Mouse (Mus musculus) C2C12 (cell line): ENCODE measurements around the gene Tnfrsf22. TPM values are rescaled to one million over a fixed set of nuclear protein-coding genes. Genes with fewer than 3 reads are reported as not detected.

Source experiments
- H3K27me3 ChIP-seq: one replicate; pipeline ENCODE4 v1.6.1; 2011; ENCODE audit not compliant: control insufficient read depth, insufficient read depth, insufficient read length
- H3K36me3 ChIP-seq: one replicate; pipeline ENCODE4 v1.6.1; 2011; ENCODE audit not compliant: control insufficient read depth, insufficient read depth
- H3K4me3 ChIP-seq: one replicate; pipeline ENCODE4 v1.5.1; 2011; ENCODE audit warnings: mild to moderate bottlenecking, control low read depth; ENCODE audit not compliant: poor library complexity, insufficient read depth, severe bottlenecking
- H3K79me2 ChIP-seq: one replicate; pipeline ENCODE4 v1.6.1; 2011; ENCODE audit not compliant: control insufficient read depth, insufficient read depth
- H3K79me3 ChIP-seq: one replicate; pipeline ENCODE4 v1.6.1; 2011; ENCODE audit warnings: low read depth, control low read depth
- H3ac ChIP-seq: one replicate; pipeline ENCODE3; 2011; ENCODE audit warnings: low read depth; ENCODE audit not compliant: control insufficient read depth, insufficient read length
- CEBPB ChIP-seq: IDR thresholded peaks from one replicate; pipeline ENCODE4 v1.6.1; 2011; ENCODE audit warnings: low read depth, mild to moderate bottlenecking, control low read depth, moderate library complexity
- CTCF ChIP-seq: IDR thresholded peaks from one replicate; pipeline ENCODE4 v1.5.1; 2011; ENCODE audit not compliant: control insufficient read depth, insufficient read depth, insufficient read length
- FOSL1 ChIP-seq: IDR thresholded peaks from one replicate; pipeline ENCODE4 v1.8.0; 2011; ENCODE audit warnings: mild to moderate bottlenecking, low read length; ENCODE audit not compliant: poor library complexity, insufficient read depth, severe bottlenecking
- MAX ChIP-seq: IDR thresholded peaks from one replicate; pipeline ENCODE4 v1.6.1; 2011; ENCODE audit warnings: mild to moderate bottlenecking, control low read depth
- MYOD1 ChIP-seq: IDR thresholded peaks from one replicate; pipeline ENCODE4 v1.6.1; 2011; ENCODE audit warnings: low read depth; ENCODE audit not compliant: control insufficient read depth, insufficient read length
- MYOG ChIP-seq: IDR thresholded peaks from one replicate; pipeline ENCODE4 v1.6.1; 2011; ENCODE audit not compliant: control insufficient read depth, insufficient read length; ENCODE audit errors: extremely low read depth
- USF1 ChIP-seq: IDR thresholded peaks from one replicate; pipeline ENCODE4 v1.6.1; 2011; ENCODE audit warnings: low read depth, mild to moderate bottlenecking, control low read depth, moderate library complexity
- polyA plus RNA-seq: library from polyadenylated mRNA; unstranded; fragments of >200 nt; fragmentation: generic; extraction: Trizol; gene quantifications from one replicate; pipeline ENCODE4 v1.2.1, GENCODE M21; 2012; ENCODE audit warnings: missing spikeins

Gene Tnfrsf22
- polyA plus RNA-seq, 1 experiment, result 12.2 TPM

DNA sequence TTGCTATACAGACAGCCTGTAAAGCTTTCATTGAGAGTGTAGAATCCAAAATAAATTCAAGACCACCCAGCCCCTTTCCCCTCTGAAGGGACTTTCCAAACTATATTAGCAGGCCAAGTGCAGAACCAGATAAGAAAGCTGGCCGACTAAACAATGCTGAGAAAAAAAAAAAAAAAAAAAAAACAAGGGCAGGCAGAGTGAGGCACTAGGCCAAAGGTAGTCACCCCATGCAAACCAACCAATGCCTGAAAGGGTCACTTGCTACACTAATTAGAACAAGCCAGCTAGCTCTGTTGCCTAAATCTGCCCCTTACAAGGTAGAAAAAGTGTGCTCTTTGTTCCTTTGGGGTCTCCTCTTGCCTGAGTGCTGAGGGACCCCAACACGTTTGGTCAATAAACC lies 44.6 kb downstream of the Tnfrsf22 start:
- Histone ChIP-seq H3K79me3 (no peaks in the 10 kb centered on the region), H3K79me2 (peaks cover under 1% of the 10 kb centered on the region), H3K36me3 (no peaks in the 10 kb centered on the region), H3ac (no peak overlapping the region), H3K4me3 (no peak overlapping the region), H3K27me3 (no peaks in the 10 kb centered on the region)
- TF ChIP-seq FOSL1 (no peak), MAX (no peak), MYOG (no peak), USF1 (no peak), MYOD1 (no peak), CTCF (no peak), CEBPB (no peak)

DNA sequence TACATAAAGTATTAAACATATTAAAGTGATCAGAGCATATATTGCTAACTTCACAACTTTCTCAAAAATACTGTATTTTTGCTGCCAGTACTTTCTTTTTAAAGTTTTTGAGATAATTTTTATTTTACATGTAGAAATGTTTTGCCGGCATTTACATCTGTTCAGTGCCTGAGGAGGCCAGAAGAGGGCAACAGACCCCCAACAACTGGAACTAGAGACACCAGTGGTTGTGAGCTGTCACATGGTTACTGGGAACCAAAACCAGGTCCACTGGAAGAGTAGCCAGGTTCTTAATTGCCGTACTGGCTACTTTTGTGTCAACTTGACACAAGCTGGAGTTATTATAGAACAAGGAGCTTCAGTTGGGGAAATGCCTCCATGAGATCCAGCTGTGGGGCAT lies 47.8 kb downstream of the Tnfrsf22 start:
- no peak overlapping the region for H3K4me3 ChIP-seq
- peaks cover 32% of the 10 kb centered on the region for H3K79me2 ChIP-seq
- H3K27me3 ChIP-seq, result no peaks in the 10 kb centered on the region
- H3K36me3 ChIP-seq, result peaks cover 12% of the 10 kb centered on the region
- H3ac ChIP-seq, result no peak overlapping the region
- no peak for TF ChIP-seq MYOG
- TF ChIP-seq MAX, result no peak
- TF ChIP-seq CEBPB, result no peak
- TF ChIP-seq CTCF, result no peak
- no peak for TF ChIP-seq FOSL1
- TF ChIP-seq MYOD1, result no peak
- no peak for TF ChIP-seq USF1
- H3K79me3 ChIP-seq, result peaks cover 27% of the 10 kb centered on the region

DNA sequence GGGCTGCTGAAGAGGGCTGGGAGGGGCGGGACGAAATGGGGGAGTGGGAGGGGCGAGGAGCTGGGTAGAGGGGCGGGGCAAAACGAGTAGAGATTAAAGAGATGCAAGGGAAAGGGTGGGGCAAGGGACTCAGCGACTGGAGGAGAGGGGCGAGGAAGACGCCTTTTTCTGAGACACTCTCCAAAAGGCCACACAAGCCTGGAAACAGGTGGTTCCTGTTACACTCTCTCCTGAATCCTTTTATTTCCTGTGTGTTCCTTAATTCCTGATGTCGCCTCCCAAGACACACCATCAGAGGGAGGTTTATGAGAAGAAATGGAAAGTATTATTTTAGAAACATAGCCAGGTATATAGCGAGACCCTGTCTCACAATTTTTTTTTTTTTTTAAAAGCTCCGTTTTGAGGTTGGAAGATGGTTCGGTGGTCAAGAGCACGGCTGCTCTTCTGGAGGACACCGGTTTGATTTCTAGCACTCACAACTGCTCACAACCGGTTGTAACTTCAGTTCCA lies 49.2 kb downstream of the Tnfrsf22 start:
- Histone ChIP-seq H3K79me2 (peaks cover 46% of the 10 kb centered on the region), H3K79me3 (peaks cover 34% of the 10 kb centered on the region), H3ac (no peak overlapping the region), H3K36me3 (peaks cover 16% of the 10 kb centered on the region), H3K27me3 (no peaks in the 10 kb centered on the region), H3K4me3 (no peak overlapping the region)
- TF ChIP-seq FOSL1, result no peak
- no peak for TF ChIP-seq CTCF
- no peak for TF ChIP-seq USF1
- no peak for TF ChIP-seq MAX
- no peak for TF ChIP-seq MYOG

DNA sequence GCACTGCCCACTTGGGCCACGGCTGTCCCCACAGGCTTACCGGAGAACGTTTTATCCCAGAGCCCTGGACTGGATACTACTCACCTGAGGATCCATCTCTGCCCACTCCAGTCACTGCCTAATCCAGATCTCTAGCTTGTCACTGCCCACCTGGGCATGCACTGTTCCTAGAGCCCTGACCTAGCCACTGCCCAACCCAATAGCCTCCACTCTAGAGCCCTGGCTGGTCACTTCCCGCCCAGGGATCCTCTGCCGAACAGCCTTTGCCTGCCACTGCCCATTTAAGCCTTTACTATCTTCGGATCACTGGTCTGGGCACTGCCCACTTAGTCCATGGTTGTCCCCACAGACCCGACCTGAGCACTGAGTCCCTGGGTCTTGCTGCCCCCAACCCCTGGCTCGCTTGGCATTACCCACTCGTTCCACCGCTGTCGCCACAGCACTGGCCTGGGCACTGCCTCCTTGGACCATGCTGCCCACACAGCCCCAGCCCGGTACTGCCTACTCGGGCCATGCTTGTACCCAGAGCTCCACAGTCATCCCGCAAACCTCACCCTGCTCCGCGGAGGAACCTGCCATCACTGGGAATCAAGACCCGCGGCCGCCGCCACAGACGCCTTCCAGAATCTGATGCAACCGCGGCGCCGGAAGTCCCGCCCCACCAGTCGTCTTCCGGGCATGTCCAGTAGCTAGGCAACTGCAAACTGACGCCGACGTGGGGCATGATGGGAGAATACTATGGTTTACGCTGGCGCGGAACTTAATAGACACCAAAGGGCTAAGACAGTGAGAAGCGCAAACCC lies 49.8 kb downstream of the Tnfrsf22 start, which contains the start of gene Cars:
TSS of gene Cars (minus strand) at position 663 of the 803 bp plus-strand sequence.
- no peaks in the 10 kb centered on the region for H3K27me3 ChIP-seq
- peak within 1 kb of the TSS; percentile 80 for H3K4me3 ChIP-seq
- peak within 1 kb of the TSS; percentile 84 for H3ac ChIP-seq
- peaks cover 41% of the 10 kb centered on the region for H3K79me3 ChIP-seq
- peaks cover 21% of the 10 kb centered on the region for H3K36me3 ChIP-seq
- peaks cover 53% of the 10 kb centered on the region for H3K79me2 ChIP-seq
- TF ChIP-seq FOSL1, result no peak
- no peak for TF ChIP-seq MAX
- TF ChIP-seq CEBPB, result peak; percentile 63

DNA sequence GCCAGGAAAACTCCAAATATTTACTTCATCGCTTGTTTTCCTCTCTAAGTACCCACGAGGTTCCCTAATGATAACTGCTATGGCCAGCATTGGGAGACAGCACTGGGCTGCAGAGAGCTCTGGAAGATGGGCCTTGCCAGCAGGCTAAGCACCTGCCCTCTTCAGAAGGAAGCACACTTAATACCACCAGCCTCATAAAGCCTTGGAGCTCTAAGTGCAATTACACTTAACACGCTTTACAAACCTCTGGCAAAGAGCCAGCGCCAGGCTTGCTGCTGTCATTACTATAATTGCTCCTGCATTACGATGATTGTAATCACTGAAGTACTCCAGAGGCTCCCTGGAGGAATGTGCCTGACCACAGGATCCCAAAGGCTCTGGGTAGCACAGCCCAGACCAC lies 54.6 kb downstream of the Tnfrsf22 start:
- H3ac ChIP-seq, result no peak overlapping the region
- no peaks in the 10 kb centered on the region for H3K27me3 ChIP-seq
- no peak overlapping the region for H3K4me3 ChIP-seq
- peaks cover 47% of the 10 kb centered on the region for H3K36me3 ChIP-seq
- peaks cover 63% of the 10 kb centered on the region for H3K79me3 ChIP-seq
- TF ChIP-seq MYOG (no peak), MAX (no peak), MYOD1 (no peak), FOSL1 (no peak), USF1 (no peak), CEBPB (no peak), CTCF (no peak)
- H3K79me2 ChIP-seq, result peaks cover 100% of the 10 kb centered on the region

DNA sequence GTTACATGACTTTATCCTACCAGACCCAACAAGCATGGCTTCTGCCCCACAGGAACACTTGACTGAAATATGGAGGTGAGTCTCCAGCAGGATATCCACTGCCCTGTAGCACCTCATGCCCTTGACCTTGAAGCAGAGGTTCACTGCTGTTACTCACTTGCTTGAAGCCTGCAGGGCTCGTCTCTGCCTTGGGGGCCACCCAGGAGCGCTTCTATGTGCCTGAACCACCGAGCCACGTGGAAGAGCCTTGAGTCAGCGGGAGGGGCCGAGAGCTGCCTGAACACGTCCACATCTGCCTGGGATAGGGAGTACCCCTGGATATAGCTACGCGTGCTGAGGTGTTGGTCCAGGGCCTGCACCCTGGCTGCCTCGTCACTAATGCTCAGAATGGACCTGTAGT lies 57.2 kb downstream of the Tnfrsf22 start:
- peaks cover 61% of the 10 kb centered on the region for H3K36me3 ChIP-seq
- H3ac ChIP-seq, result no peak overlapping the region
- peaks cover 73% of the 10 kb centered on the region for H3K79me2 ChIP-seq
- no peaks in the 10 kb centered on the region for H3K27me3 ChIP-seq
- no peak overlapping the region for H3K4me3 ChIP-seq
- TF ChIP-seq CEBPB, result no peak
- TF ChIP-seq FOSL1, result no peak
- TF ChIP-seq CTCF, result no peak
- TF ChIP-seq MAX, result no peak
- no peak for TF ChIP-seq USF1
- H3K79me3 ChIP-seq, result peaks cover 40% of the 10 kb centered on the region
